Mouse (Mus musculus) testis, postnatal 14 days (tissue): ENCODE measurements around the gene Cisd3.
"Not testable (repeated sequence)": the region's sequence is repeated elsewhere in the genome, so short reads cannot be mapped to it uniquely, and the experiment has no call there.

Source experiments
- DNase-seq: peaks from one replicate; pipeline ENCODE4 v3.0.0; 2021; ENCODE audit warnings: low spot score

Cisd3 gene

GRCm38 (mm10) chr11:97686322-97686908 is 789 bp downstream of the Cisd3 start:
- no peak for DNase-seq

GRCm38 (mm10) chr11:97687061-97687460 is 1.4 kb downstream of the Cisd3 start:
- no peak for DNase-seq

GRCm38 (mm10) chr11:97689861-97690260 is 4.2 kb downstream of the Cisd3 start:
- DNase-seq, result no peak

GRCm38 (mm10) chr11:97694435-97694834 is 8.8 kb downstream of the Cisd3 start:
- no peak for DNase-seq

- DNase-seq, result no peak
Measured at GRCm38 (mm10) chr11:97694921-97695711, 9.5 kb downstream of the Cisd3 start.

GRCm38 (mm10) chr11:97695712-97696401 is 10.2 kb downstream of the Cisd3 start:
- no peak for DNase-seq

- no peak for DNase-seq
Measured at GRCm38 (mm10) chr11:97696669-97697068, 11.0 kb downstream of the Cisd3 start.

GRCm38 (mm10) chr11:97697199-97697890 is 11.7 kb downstream of the Cisd3 start:
- no peak for DNase-seq

- DNase-seq, result no peak
Measured at GRCm38 (mm10) chr11:97697891-97698529, 12.4 kb downstream of the Cisd3 start.

GRCm38 (mm10) chr11:97698741-97699611 is 13.3 kb downstream of the Cisd3 start:
- DNase-seq, result peak; percentile 85

- DNase-seq, result peak; percentile 88
Measured at GRCm38 (mm10) chr11:97699626-97700002, 14.0 kb downstream of the Cisd3 start.

GRCm38 (mm10) chr11:97700003-97700745 is 14.5 kb downstream of the Cisd3 start, which contains the start of gene Pcgf2:
Gene Pcgf2 (minus strand): TSS chr11:97700497.
- DNase-seq, result peak; percentile 80

- no peak for DNase-seq
Measured at GRCm38 (mm10) chr11:97700746-97701580, 15.3 kb downstream of the Cisd3 start.

- DNase-seq, result no peak
Measured at GRCm38 (mm10) chr11:97701581-97702392, 16.2 kb downstream of the Cisd3 start.

- peak; percentile 78 for DNase-seq
Measured at GRCm38 (mm10) chr11:97702393-97702745, 16.7 kb downstream of the Cisd3 start.

- peak; percentile 100 for DNase-seq
Measured at GRCm38 (mm10) chr11:97703039-97703826, 17.6 kb downstream of the Cisd3 start, which contains the start of gene Psmb3. Gene Psmb3 (plus strand): TSS chr11:97703399.

- DNase-seq, result not testable (repeated sequence)
Measured at GRCm38 (mm10) chr11:97710067-97710466, 24.4 kb downstream of the Cisd3 start.
